Mouse (Mus musculus): Measurements from ENCODE around the gene Fam25c. TPM values are rescaled to one million over a fixed set of nuclear protein-coding genes. Genes with fewer than 3 reads are reported as not detected.
"Not testable (repeated sequence)": the region's sequence is repeated elsewhere in the genome, so short reads cannot be mapped to it uniquely, and the experiment has no call there.

Gene Fam25c
- polyA plus RNA-seq, 1 experiment from 2014 or later, result not detected

DNA sequence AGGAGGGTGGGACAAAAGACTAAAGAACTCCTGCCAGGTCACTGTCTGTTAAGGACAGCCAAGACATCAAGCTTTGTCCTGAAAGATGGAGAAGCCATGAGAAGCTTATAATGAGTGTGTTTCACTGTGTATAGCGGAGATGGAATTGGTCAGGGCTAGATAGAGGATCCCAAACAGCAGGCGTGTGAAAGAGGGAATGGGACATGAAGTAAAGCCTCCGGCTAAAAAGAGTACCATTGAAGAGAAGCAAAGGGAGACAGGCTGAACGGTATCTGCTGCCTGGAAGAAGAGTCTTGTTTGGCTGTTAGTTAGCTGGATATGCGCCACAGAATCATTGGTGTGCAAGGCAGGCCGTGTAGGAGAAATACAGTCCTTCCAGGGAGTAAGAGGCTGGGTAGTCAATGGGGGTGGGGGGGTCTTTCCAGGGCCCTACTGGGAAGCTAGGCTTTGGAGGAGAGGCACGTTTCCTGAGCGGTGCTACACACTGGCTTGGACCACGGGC, 24.5 kb downstream of the Fam25c start:
- Histone ChIP-seq H3K9me3 (ENCODE audit: control insufficient read depth, low read depth, low read length) (no peaks in the 10 kb centered on the region), H3K4me2 (replicated peaks; ENCODE audit: low read depth, low read length) (no peak overlapping the region), H3K4me3 (ENCODE audit: low read depth, low read length) (no peak overlapping the region), H3K36me3 (ENCODE audit: control insufficient read depth, insufficient read depth, low read length) (peaks cover 55% of the 10 kb centered on the region), H3K27me3 (ENCODE audit: control insufficient read depth, insufficient read depth, low read length) (no peaks in the 10 kb centered on the region), H3K27ac (ENCODE audit: low read length) (no peak overlapping the region), H3K9ac (replicated peaks; ENCODE audit: low read depth, low read length) (no peak overlapping the region), H3K4me1 (ENCODE audit: control insufficient read depth, insufficient read depth, low read length) (no peaks in the 10 kb centered on the region)
- WGBS, result 91% methylated on average over 9 of the region's 9 CpGs
- no peak for ATAC-seq (ENCODE audit: insufficient number of reproducible peaks, insufficient read depth, low FRiP score, low read depth)

DNA sequence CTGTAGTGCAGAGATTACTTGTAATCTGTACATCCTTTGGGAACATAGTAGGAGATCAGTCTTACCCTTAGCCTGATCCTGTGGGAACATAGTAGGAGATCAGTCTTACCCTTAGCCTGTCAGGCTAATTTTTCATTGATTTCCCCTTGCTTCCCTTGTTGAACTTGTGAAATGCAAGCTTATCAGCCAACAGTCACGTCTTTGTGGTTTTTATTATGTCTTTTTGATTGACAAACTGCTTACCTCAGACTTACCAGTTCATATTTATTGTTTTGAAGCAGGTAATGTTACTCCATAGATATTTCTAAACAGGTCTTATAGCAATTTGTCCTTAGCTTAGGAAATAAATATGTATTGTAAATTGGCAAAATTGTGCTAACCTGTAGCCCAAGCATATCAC, 27.6 kb downstream of the Fam25c start:
- ATAC-seq (ENCODE audit: insufficient number of reproducible peaks, insufficient read depth, low FRiP score, low read depth), result no peak
- Histone ChIP-seq H3K4me2 (replicated peaks; ENCODE audit: low read depth, low read length) (no peak overlapping the region), H3K27me3 (ENCODE audit: control insufficient read depth, insufficient read depth, low read length) (no peaks in the 10 kb centered on the region), H3K36me3 (ENCODE audit: control insufficient read depth, insufficient read depth, low read length) (peaks cover 52% of the 10 kb centered on the region), H3K27ac (ENCODE audit: low read length) (no peak overlapping the region), H3K9me3 (ENCODE audit: control insufficient read depth, low read depth, low read length) (no peaks in the 10 kb centered on the region), H3K9ac (replicated peaks; ENCODE audit: low read depth, low read length) (no peak overlapping the region), H3K4me1 (ENCODE audit: control insufficient read depth, insufficient read depth, low read length) (no peaks in the 10 kb centered on the region), H3K4me3 (ENCODE audit: low read depth, low read length) (no peak overlapping the region)
- WGBS, result 48% methylated on average over 1 of the region's 1 CpGs

DNA sequence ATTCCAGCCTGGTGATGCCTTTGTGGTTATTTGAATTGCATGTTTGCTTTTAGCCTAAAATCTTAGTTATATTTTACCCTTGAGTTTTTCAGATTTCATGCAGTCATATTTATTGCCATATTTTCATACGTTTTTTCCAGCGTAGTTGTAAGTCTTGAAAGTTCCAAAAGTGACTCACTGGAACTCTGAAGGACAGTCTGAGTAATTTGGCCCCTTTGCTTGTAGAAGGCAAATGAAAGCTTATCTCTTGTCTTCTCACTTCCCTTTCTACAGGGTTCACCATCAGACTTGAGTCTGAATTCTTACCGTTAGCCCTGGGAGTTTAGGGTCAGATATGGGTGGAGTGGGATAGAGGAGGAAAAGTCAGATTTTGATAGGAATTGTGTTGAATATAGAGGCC, 28.6 kb downstream of the Fam25c start:
- Histone ChIP-seq H3K36me3 (ENCODE audit: control insufficient read depth, insufficient read depth, low read length) (peaks cover 54% of the 10 kb centered on the region), H3K27ac (ENCODE audit: low read length) (no peak overlapping the region), H3K4me1 (ENCODE audit: control insufficient read depth, insufficient read depth, low read length) (no peaks in the 10 kb centered on the region), H3K9ac (replicated peaks; ENCODE audit: low read depth, low read length) (no peak overlapping the region), H3K9me3 (ENCODE audit: control insufficient read depth, low read depth, low read length) (no peaks in the 10 kb centered on the region), H3K4me3 (ENCODE audit: low read depth, low read length) (no peak overlapping the region), H3K27me3 (ENCODE audit: control insufficient read depth, insufficient read depth, low read length) (no peaks in the 10 kb centered on the region), H3K4me2 (replicated peaks; ENCODE audit: low read depth, low read length) (no peak overlapping the region)
- WGBS, result 85% methylated on average over 3 of the region's 3 CpGs
- no peak for ATAC-seq (ENCODE audit: insufficient number of reproducible peaks, insufficient read depth, low FRiP score, low read depth)

- H3K9me3 ChIP-seq (ENCODE audit: control insufficient read depth, low read depth, low read length), result no peaks in the 10 kb centered on the region
- 93% methylated on average over 5 of the region's 5 CpGs for WGBS
- no peak for ATAC-seq (ENCODE audit: insufficient number of reproducible peaks, insufficient read depth, low FRiP score, low read depth)
- H3K4me3 ChIP-seq (ENCODE audit: low read depth, low read length), result no peak overlapping the region
- no peak overlapping the region for H3K27ac ChIP-seq (ENCODE audit: low read length)
- H3K9ac ChIP-seq (replicated peaks; ENCODE audit: low read depth, low read length), result no peak overlapping the region
- peaks cover 42% of the 10 kb centered on the region for H3K36me3 ChIP-seq (ENCODE audit: control insufficient read depth, insufficient read depth, low read length)
- H3K4me2 ChIP-seq (replicated peaks; ENCODE audit: low read depth, low read length), result no peak overlapping the region
- H3K27me3 ChIP-seq (ENCODE audit: control insufficient read depth, insufficient read depth, low read length), result no peaks in the 10 kb centered on the region
- no peaks in the 10 kb centered on the region for H3K4me1 ChIP-seq (ENCODE audit: control insufficient read depth, insufficient read depth, low read length)
Observed at GRCm38 (mm10) chr14:34323576-34324085, 31.6 kb downstream of the Fam25c start.

GRCm38 (mm10) chr14:34318113-34318512, 37.1 kb downstream of the Fam25c start:
- ATAC-seq (ENCODE audit: insufficient number of reproducible peaks, insufficient read depth, low FRiP score, low read depth), result no peak
- 0 out of 2 replicates have a peak, but pooled peaks cover 2% of the 10 kb centered on the region for H3K4me1 ChIP-seq (ENCODE audit: control insufficient read depth, insufficient read depth, low read length)
- H3K4me2 ChIP-seq (replicated peaks; ENCODE audit: low read depth, low read length), result no peak overlapping the region
- no peaks in the 10 kb centered on the region for H3K9me3 ChIP-seq (ENCODE audit: control insufficient read depth, low read depth, low read length)
- no peaks in the 10 kb centered on the region for H3K27me3 ChIP-seq (ENCODE audit: control insufficient read depth, insufficient read depth, low read length)
- H3K36me3 ChIP-seq (ENCODE audit: control insufficient read depth, insufficient read depth, low read length), result peaks cover 13% of the 10 kb centered on the region
- H3K4me3 ChIP-seq (ENCODE audit: low read depth, low read length), result no peak overlapping the region
- no peak overlapping the region for H3K27ac ChIP-seq (ENCODE audit: low read length)
- H3K9ac ChIP-seq (replicated peaks; ENCODE audit: low read depth, low read length), result no peak overlapping the region

DNA sequence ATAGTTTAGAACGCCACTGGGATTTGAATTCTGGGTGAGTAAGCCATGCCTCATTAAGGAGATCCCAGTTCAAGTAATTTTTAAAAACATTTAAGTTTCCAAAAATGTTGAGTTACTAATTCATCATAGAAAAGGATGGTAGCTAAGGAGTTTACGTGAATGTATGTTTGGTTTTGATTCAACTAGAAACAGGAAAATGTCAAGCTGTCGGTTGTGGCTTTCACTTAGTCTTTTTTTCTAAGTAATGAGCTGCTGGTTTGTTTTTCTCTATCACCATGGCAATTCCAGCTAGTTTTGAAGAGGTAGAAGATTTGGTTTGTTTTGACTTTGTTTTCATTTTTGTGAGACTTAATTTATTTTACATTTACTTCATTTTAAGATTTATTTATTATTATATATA, 37.8 kb downstream of the Fam25c start:
- H3K27ac ChIP-seq (ENCODE audit: low read length), result no peak overlapping the region
- no peaks in the 10 kb centered on the region for H3K27me3 ChIP-seq (ENCODE audit: control insufficient read depth, insufficient read depth, low read length)
- H3K9ac ChIP-seq (replicated peaks; ENCODE audit: low read depth, low read length), result no peak overlapping the region
- no peaks in the 10 kb centered on the region for H3K9me3 ChIP-seq (ENCODE audit: control insufficient read depth, low read depth, low read length)
- no peak overlapping the region for H3K4me2 ChIP-seq (replicated peaks; ENCODE audit: low read depth, low read length)
- 70% methylated on average over 3 of the region's 3 CpGs for WGBS
- ATAC-seq (ENCODE audit: insufficient number of reproducible peaks, insufficient read depth, low FRiP score, low read depth), result no peak
- H3K36me3 ChIP-seq (ENCODE audit: control insufficient read depth, insufficient read depth, low read length), result peaks cover 13% of the 10 kb centered on the region
- peaks cover 4% of the 10 kb centered on the region; the same call in 1 of the 2 replicates for H3K4me1 ChIP-seq (ENCODE audit: control insufficient read depth, insufficient read depth, low read length)
- H3K4me3 ChIP-seq (ENCODE audit: low read depth, low read length), result no peak overlapping the region

- H3K9ac ChIP-seq (replicated peaks; ENCODE audit: low read depth, low read length), result no peak overlapping the region
- peaks cover 11% of the 10 kb centered on the region for H3K4me1 ChIP-seq (ENCODE audit: control insufficient read depth, insufficient read depth, low read length)
- no peaks in the 10 kb centered on the region for H3K9me3 ChIP-seq (ENCODE audit: control insufficient read depth, low read depth, low read length)
- WGBS, result 94% methylated on average over 2 of the region's 2 CpGs
- H3K36me3 ChIP-seq (ENCODE audit: control insufficient read depth, insufficient read depth, low read length), result peaks cover 9% of the 10 kb centered on the region
- H3K4me2 ChIP-seq (replicated peaks; ENCODE audit: low read depth, low read length), result no peak overlapping the region
- ATAC-seq (ENCODE audit: insufficient number of reproducible peaks, insufficient read depth, low FRiP score, low read depth), result no peak
- H3K27me3 ChIP-seq (ENCODE audit: control insufficient read depth, insufficient read depth, low read length), result no peaks in the 10 kb centered on the region
- H3K4me3 ChIP-seq (ENCODE audit: low read depth, low read length), result no peak overlapping the region
- H3K27ac ChIP-seq (ENCODE audit: low read length), result no peak overlapping the region
Observed at GRCm38 (mm10) chr14:34316346-34316745, 38.9 kb downstream of the Fam25c start.

- no peak overlapping the region for H3K9ac ChIP-seq (replicated peaks; ENCODE audit: low read depth, low read length)
- peaks cover 1% of the 10 kb centered on the region for H3K36me3 ChIP-seq (ENCODE audit: control insufficient read depth, insufficient read depth, low read length)
- peaks cover 11% of the 10 kb centered on the region for H3K4me1 ChIP-seq (ENCODE audit: control insufficient read depth, insufficient read depth, low read length)
- H3K4me3 ChIP-seq (ENCODE audit: low read depth, low read length), result no peak overlapping the region
- no peak overlapping the region for H3K27ac ChIP-seq (ENCODE audit: low read length)
- no peaks in the 10 kb centered on the region for H3K27me3 ChIP-seq (ENCODE audit: control insufficient read depth, insufficient read depth, low read length)
- H3K4me2 ChIP-seq (replicated peaks; ENCODE audit: low read depth, low read length), result no peak overlapping the region
- ATAC-seq (ENCODE audit: insufficient number of reproducible peaks, insufficient read depth, low FRiP score, low read depth), result no peak
- 51% methylated on average over 3 of the region's 3 CpGs for WGBS
- no peaks in the 10 kb centered on the region for H3K9me3 ChIP-seq (ENCODE audit: control insufficient read depth, low read depth, low read length)
Observed at GRCm38 (mm10) chr14:34314796-34315195, 40.4 kb downstream of the Fam25c start.

DNA sequence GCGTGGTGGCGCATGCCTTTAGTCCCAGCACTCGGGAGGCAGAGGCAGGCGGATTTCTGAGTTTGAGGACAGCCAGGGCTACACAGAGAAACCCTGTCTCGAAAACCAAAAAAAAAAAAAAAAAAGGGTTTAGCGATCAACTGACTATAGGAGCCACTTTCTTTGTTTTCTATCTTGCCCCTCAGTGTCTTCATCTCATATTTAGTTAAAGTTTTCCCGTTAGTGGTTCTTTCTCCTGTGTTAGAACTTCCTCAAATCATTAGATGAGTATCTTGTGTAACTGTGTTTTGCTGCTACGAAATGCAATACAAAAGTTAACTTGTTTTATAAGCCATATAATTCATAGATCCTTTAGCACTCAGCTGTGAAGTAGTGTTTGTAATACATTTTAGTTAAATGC, 40.9 kb downstream of the Fam25c start:
- H3K4me3 ChIP-seq (ENCODE audit: low read depth, low read length); H3K27me3 ChIP-seq (ENCODE audit: control insufficient read depth, insufficient read depth, low read length); H3K27ac ChIP-seq (ENCODE audit: low read length); H3K9ac ChIP-seq (replicated peaks; ENCODE audit: low read depth, low read length); H3K9me3 ChIP-seq (ENCODE audit: control insufficient read depth, low read depth, low read length); ATAC-seq (ENCODE audit: insufficient number of reproducible peaks, insufficient read depth, low FRiP score, low read depth); H3K4me2 ChIP-seq (replicated peaks; ENCODE audit: low read depth, low read length); H3K36me3 ChIP-seq (ENCODE audit: control insufficient read depth, insufficient read depth, low read length): not testable (repeated sequence)
- 88% methylated on average over 8 of the region's 8 CpGs for WGBS
- peaks cover 11% of the 10 kb centered on the region for H3K4me1 ChIP-seq (ENCODE audit: control insufficient read depth, insufficient read depth, low read length)
